Mouse (Mus musculus) CH12.LX (cell line): ENCODE data around the gene Gpr3. TPM values are rescaled to one million over a fixed set of nuclear protein-coding genes. Genes with fewer than 3 reads are reported as not detected.

Experiments
- polyA plus RNA-seq: library from polyadenylated mRNA; unstranded; fragments of >175 nt; gene quantifications from 2 replicates; pipeline ENCODE4 v1.2.1, GENCODE M21; 2012; ENCODE audit warnings: low read depth; ENCODE audit not compliant: insufficient read length
- total RNA-seq, 2 experiments: library from RNA; depleted of rRNA; stranded (reverse); fragments of 300-350 nt in 1 of 2; fragments of >200 nt in 1 of 2; gene quantifications; 2 replicates each; pipeline ENCODE4 v1.2.3; 2012 to 2014

Gene Gpr3
- total and polyA plus RNA-seq, 3 experiments, result 0.11 to 0.13 TPM; not detected in 1

Other genes with a start within 250 kb of the Gpr3 start
- 0.04 TPM in 2 replicates for gene Fgr, start 238.4 kb downstream of the Gpr3 start, total RNA-seq (2012; rRNA removed)
- gene Fgr, start 238.4 kb downstream of the Gpr3 start, total RNA-seq (2014; rRNA removed), result 0.13 and 0.23 TPM in 2 replicates
- 0.24 and 0.70 TPM in 2 replicates for gene Fgr, start 238.4 kb downstream of the Gpr3 start, polyA plus RNA-seq
- 7.8 and 8.4 TPM in 2 replicates for gene Ahdc1, start 201.3 kb downstream of the Gpr3 start, total RNA-seq (2012; rRNA removed)
- 1.0 and 1.6 TPM in 2 replicates for gene Ahdc1, start 201.3 kb downstream of the Gpr3 start, total RNA-seq (2014; rRNA removed)
- 16.1 and 19.9 TPM in 2 replicates for gene Ahdc1, start 201.3 kb downstream of the Gpr3 start, polyA plus RNA-seq
- 18.7 and 21.7 TPM in 2 replicates for gene Wasf2, start 82.0 kb downstream of the Gpr3 start, total RNA-seq (2012; rRNA removed)
- 12.9 and 14.9 TPM in 2 replicates for gene Wasf2, start 82.0 kb downstream of the Gpr3 start, total RNA-seq (2014; rRNA removed)
- gene Wasf2, start 82.0 kb downstream of the Gpr3 start, polyA plus RNA-seq, result 53.1 and 59.5 TPM in 2 replicates
- gene Cd164l2, start 405 bp downstream of the Gpr3 start, total RNA-seq (2012; rRNA removed), result not detected in 2 replicates
- not detected in 2 replicates for gene Cd164l2, start 405 bp downstream of the Gpr3 start, total RNA-seq (2014; rRNA removed)
- not detected in 2 replicates for gene Cd164l2, start 405 bp downstream of the Gpr3 start, polyA plus RNA-seq
- 0.21 TPM in 1 of 2 replicates, not detected in the other for gene Map3k6, start 28.3 kb upstream of the Gpr3 start, total RNA-seq (2012; rRNA removed)
- gene Map3k6, start 28.3 kb upstream of the Gpr3 start, total RNA-seq (2014; rRNA removed), result not detected in 2 replicates
- not detected in 2 replicates for gene Map3k6, start 28.3 kb upstream of the Gpr3 start, polyA plus RNA-seq
- 11.9 and 20.0 TPM in 2 replicates for gene Sytl1, start 50.6 kb upstream of the Gpr3 start, total RNA-seq (2012; rRNA removed)
- gene Sytl1, start 50.6 kb upstream of the Gpr3 start, total RNA-seq (2014; rRNA removed), result 8.2 and 8.3 TPM in 2 replicates
- 12.1 and 12.5 TPM in 2 replicates for gene Sytl1, start 50.6 kb upstream of the Gpr3 start, polyA plus RNA-seq
- 64.0 and 64.8 TPM in 2 replicates for gene Tmem222, start 65.3 kb upstream of the Gpr3 start, total RNA-seq (2012; rRNA removed)
- 85.0 and 95.7 TPM in 2 replicates for gene Tmem222, start 65.3 kb upstream of the Gpr3 start, total RNA-seq (2014; rRNA removed)
- 73.2 and 79.5 TPM in 2 replicates for gene Tmem222, start 65.3 kb upstream of the Gpr3 start, polyA plus RNA-seq
- 6.8 and 10.8 TPM in 2 replicates for gene Wdtc1, start 140.9 kb upstream of the Gpr3 start, total RNA-seq (2012; rRNA removed)
- gene Wdtc1, start 140.9 kb upstream of the Gpr3 start, total RNA-seq (2014; rRNA removed), result 2.8 and 3.0 TPM in 2 replicates
- 9.1 and 9.6 TPM in 2 replicates for gene Wdtc1, start 140.9 kb upstream of the Gpr3 start, polyA plus RNA-seq
- 4.2 and 4.7 TPM in 2 replicates for gene Slc9a1, start 157.2 kb upstream of the Gpr3 start, total RNA-seq (2012; rRNA removed)
- gene Slc9a1, start 157.2 kb upstream of the Gpr3 start, total RNA-seq (2014; rRNA removed), result 0.66 and 1.4 TPM in 2 replicates
- gene Slc9a1, start 157.2 kb upstream of the Gpr3 start, polyA plus RNA-seq, result 12.0 and 16.7 TPM in 2 replicates